Mouse (Mus musculus): ENCODE results near the gene Acot12. TPM values are rescaled to one million over a fixed set of nuclear protein-coding genes. Genes with fewer than 3 reads are reported as not detected.
A peak's percentile ranks its signal among the peaks of the same experiment; 100 is the strongest.

Acot12 gene
- polyA plus RNA-seq, 1 experiment from 2014 or later, result 0.53 TPM

DNA sequence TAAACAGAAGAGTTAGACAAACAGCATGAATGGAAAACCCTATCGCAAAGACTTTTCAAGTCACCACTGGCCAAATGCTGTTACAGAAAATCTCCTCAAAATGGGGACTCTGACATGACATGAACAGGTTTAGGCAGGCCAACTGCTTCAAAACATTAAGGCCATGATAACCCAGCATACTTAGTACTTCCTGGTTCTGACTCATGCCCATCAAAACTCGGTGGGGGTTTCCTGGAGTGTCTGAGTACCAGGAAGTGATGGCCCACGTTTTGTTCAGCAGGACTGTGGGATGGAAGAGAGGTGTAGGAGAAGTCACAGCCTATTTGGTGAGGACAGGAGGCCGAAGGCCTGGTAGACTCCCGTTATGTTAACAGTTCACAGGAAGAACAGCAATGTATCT lies 60.4 kb downstream of the Acot12 start:
- Histone ChIP-seq H3K4me3 (ENCODE audit: low read length) (no peak overlapping the region), H3K4me2 (ENCODE audit: low read depth, low read length) (no peak overlapping the region), H3K9me3 (ENCODE audit: control insufficient read depth, low read length) (no peaks in the 10 kb centered on the region), H3K9ac (ENCODE audit: low read depth, low read length) (no peak overlapping the region), H3K27me3 (replicated peaks; ENCODE audit: control insufficient read depth, insufficient read depth, low read length) (no peaks in the 10 kb centered on the region), H3K27ac (ENCODE audit: low read length) (no peak overlapping the region), H3K36me3 (ENCODE audit: control insufficient read depth, insufficient read depth, low read length) (peaks cover 9% of the 10 kb centered on the region), H3K4me1 (ENCODE audit: control insufficient read depth, insufficient read depth, low read length) (no peaks in the 10 kb centered on the region)
- no peak for ATAC-seq
- whole genome bisulfite sequencing, result 81% methylated on average over 5 of the region's 5 CpGs

GRCm38 (mm10) chr13:91807155-91807839 lies 66.0 kb downstream of the Acot12 start, which contains the start of gene Zcchc9:
Zcchc9 (minus strand) TSS chr13:91807705.
- peaks cover 5% of the 10 kb centered on the region for H3K36me3 ChIP-seq (ENCODE audit: control insufficient read depth, insufficient read depth, low read length)
- ATAC-seq, result peak; percentile 99
- WGBS, result under 1% methylated on average over 50 of the region's 50 CpGs

DNA sequence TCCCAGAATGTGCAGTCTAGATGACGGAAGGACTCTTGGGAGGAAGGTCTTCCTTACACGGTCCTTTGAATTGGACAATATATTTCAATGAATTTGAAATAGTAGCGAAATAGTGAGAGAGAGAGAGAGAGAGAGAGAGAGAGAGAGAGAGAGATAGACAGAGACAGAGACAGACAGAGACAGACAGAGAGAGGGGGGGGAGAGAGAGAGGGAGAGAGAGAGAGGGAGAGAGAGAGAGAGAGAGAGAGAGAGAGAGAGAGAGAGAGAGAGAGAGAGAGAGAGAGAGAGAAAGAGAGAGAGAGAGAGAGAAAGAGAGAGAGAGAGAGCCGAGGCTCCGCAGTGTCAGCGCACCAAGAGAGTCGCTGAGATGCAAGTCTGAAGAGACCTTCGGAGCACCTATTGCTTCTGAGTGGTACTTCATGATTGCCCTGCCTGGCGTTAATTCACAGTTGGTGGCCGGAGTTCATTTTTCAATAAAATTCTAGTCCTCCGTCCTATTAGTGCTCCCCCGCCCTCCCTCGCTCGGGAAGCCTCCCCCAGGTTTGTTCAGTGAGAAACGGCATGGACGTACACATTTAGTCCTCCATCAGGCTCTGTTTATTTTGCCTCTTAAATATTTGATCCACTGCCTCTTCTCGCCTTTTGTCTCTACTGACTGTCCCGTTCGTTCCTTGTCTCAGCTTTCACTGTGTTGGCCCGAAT lies 66.7 kb downstream of the Acot12 start:
- 27% methylated on average over 20 of the region's 20 CpGs for WGBS
- Histone ChIP-seq H3K4me1 (ENCODE audit: control insufficient read depth, insufficient read depth, low read length) (no peaks in the 10 kb centered on the region; the same call in 1 of the 2 replicates), H3K27ac (ENCODE audit: low read length) (peak overlapping the region; percentile 93), H3K9ac (ENCODE audit: low read depth, low read length) (peak overlapping the region; percentile 98), H3K4me2 (ENCODE audit: low read depth, low read length) (peak overlapping the region; percentile 77), H3K4me3 (ENCODE audit: low read length) (peak overlapping the region; percentile 98), H3K9me3 (ENCODE audit: control insufficient read depth, low read length) (no peaks in the 10 kb centered on the region), H3K36me3 (ENCODE audit: control insufficient read depth, insufficient read depth, low read length) (peaks cover 5% of the 10 kb centered on the region), H3K27me3 (replicated peaks; ENCODE audit: control insufficient read depth, insufficient read depth, low read length) (no peaks in the 10 kb centered on the region)
- no peak for ATAC-seq

More at GRCm38 (mm10) chr13:91807155-91807839, 66.0 kb downstream of the Acot12 start, which contains the start of gene Zcchc9:
- Histone ChIP-seq H3K27ac (ENCODE audit: low read length) (peak within 1 kb of the TSS; percentile 93), H3K27me3 (replicated peaks; ENCODE audit: control insufficient read depth, insufficient read depth, low read length) (no peaks in the 10 kb centered on the region), H3K9ac (ENCODE audit: low read depth, low read length) (peak within 1 kb of the TSS; percentile 98), H3K4me2 (ENCODE audit: low read depth, low read length) (peak within 1 kb of the TSS; percentile 77), H3K4me1 (ENCODE audit: control insufficient read depth, insufficient read depth, low read length) (no peaks in the 10 kb centered on the region; the same call in 1 of the 2 replicates), H3K4me3 (ENCODE audit: low read length) (peak within 1 kb of the TSS; percentile 98), H3K9me3 (ENCODE audit: control insufficient read depth, low read length) (no peaks in the 10 kb centered on the region)

DNA sequence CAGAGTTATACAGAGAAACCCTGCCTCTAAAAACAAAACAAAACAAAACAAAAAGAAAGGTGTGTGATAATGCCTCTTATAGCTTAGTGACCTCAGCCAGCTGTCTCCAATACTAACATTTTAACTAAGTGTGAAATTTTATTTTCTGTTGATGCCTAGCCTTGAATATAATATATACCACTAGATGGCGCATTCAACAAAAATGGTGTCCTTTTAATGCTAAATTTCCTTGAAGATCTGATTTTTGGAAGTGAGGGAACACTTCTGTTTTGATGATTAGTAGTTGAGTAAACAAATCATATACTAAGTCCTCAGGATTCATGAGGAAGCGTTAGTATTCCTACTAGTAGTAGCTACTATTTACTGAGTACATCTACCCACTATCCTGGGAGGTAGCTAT lies 68.2 kb downstream of the Acot12 start:
- Histone ChIP-seq H3K36me3 (ENCODE audit: control insufficient read depth, insufficient read depth, low read length) (peaks cover 5% of the 10 kb centered on the region), H3K4me3 (ENCODE audit: low read length) (no peak overlapping the region), H3K27ac (ENCODE audit: low read length) (no peak overlapping the region), H3K4me2 (ENCODE audit: low read depth, low read length) (no peak overlapping the region), H3K27me3 (replicated peaks; ENCODE audit: control insufficient read depth, insufficient read depth, low read length) (no peaks in the 10 kb centered on the region), H3K4me1 (ENCODE audit: control insufficient read depth, insufficient read depth, low read length) (no peaks in the 10 kb centered on the region; the same call in 1 of the 2 replicates), H3K9me3 (ENCODE audit: control insufficient read depth, low read length) (no peaks in the 10 kb centered on the region), H3K9ac (ENCODE audit: low read depth, low read length) (no peak overlapping the region)
- WGBS, result 33% methylated on average over 2 of the region's 2 CpGs
- no peak for ATAC-seq

GRCm38 (mm10) chr13:91814670-91815069 lies 73.4 kb downstream of the Acot12 start:
- Histone ChIP-seq H3K4me1 (ENCODE audit: control insufficient read depth, insufficient read depth, low read length) (no peaks in the 10 kb centered on the region), H3K27ac (ENCODE audit: low read length) (no peak overlapping the region), H3K9me3 (ENCODE audit: control insufficient read depth, low read length) (no peaks in the 10 kb centered on the region), H3K4me2 (ENCODE audit: low read depth, low read length) (no peak overlapping the region), H3K36me3 (ENCODE audit: control insufficient read depth, insufficient read depth, low read length) (no peaks in the 10 kb centered on the region), H3K27me3 (replicated peaks; ENCODE audit: control insufficient read depth, insufficient read depth, low read length) (no peaks in the 10 kb centered on the region), H3K4me3 (ENCODE audit: low read length) (no peak overlapping the region), H3K9ac (ENCODE audit: low read depth, low read length) (no peak overlapping the region)
- no peak for ATAC-seq
- WGBS, result 90% methylated on average over 5 of the region's 5 CpGs

- Histone ChIP-seq H3K27me3 (replicated peaks; ENCODE audit: control insufficient read depth, insufficient read depth, low read length) (no peaks in the 10 kb centered on the region), H3K27ac (ENCODE audit: low read length) (no peak overlapping the region), H3K4me2 (ENCODE audit: low read depth, low read length) (no peak overlapping the region), H3K9ac (ENCODE audit: low read depth, low read length) (no peak overlapping the region), H3K9me3 (ENCODE audit: control insufficient read depth, low read length) (no peaks in the 10 kb centered on the region), H3K4me3 (ENCODE audit: low read length) (no peak overlapping the region), H3K4me1 (ENCODE audit: control insufficient read depth, insufficient read depth, low read length) (no peaks in the 10 kb centered on the region), H3K36me3 (ENCODE audit: control insufficient read depth, insufficient read depth, low read length) (no peaks in the 10 kb centered on the region)
- no peak for ATAC-seq
- 76% methylated on average over 6 of the region's 6 CpGs for WGBS
Observed at GRCm38 (mm10) chr13:91823735-91824134, 82.4 kb downstream of the Acot12 start.

GRCm38 (mm10) chr13:91824845-91825550 lies 83.7 kb downstream of the Acot12 start:
- ATAC-seq, result no peak
- H3K27ac ChIP-seq (ENCODE audit: low read length), result no peak overlapping the region
- 55% methylated on average over 4 of the region's 4 CpGs for WGBS

GRCm38 (mm10) chr13:91826066-91826465 lies 84.8 kb downstream of the Acot12 start:
- H3K9me3 ChIP-seq (ENCODE audit: control insufficient read depth, low read length), result no peaks in the 10 kb centered on the region
- H3K4me2 ChIP-seq (ENCODE audit: low read depth, low read length), result no peak overlapping the region
- no peak overlapping the region for H3K27ac ChIP-seq (ENCODE audit: low read length)
- no peak overlapping the region for H3K9ac ChIP-seq (ENCODE audit: low read depth, low read length)
- ATAC-seq, result no peak
- H3K27me3 ChIP-seq (replicated peaks; ENCODE audit: control insufficient read depth, insufficient read depth, low read length), result no peaks in the 10 kb centered on the region
- 85% methylated on average over 2 of the region's 2 CpGs for WGBS
- no peak overlapping the region for H3K4me3 ChIP-seq (ENCODE audit: low read length)
- H3K36me3 ChIP-seq (ENCODE audit: control insufficient read depth, insufficient read depth, low read length), result no peaks in the 10 kb centered on the region
- no peaks in the 10 kb centered on the region for H3K4me1 ChIP-seq (ENCODE audit: control insufficient read depth, insufficient read depth, low read length)

More at GRCm38 (mm10) chr13:91824845-91825550, 83.7 kb downstream of the Acot12 start:
- Histone ChIP-seq H3K4me2 (ENCODE audit: low read depth, low read length) (no peak overlapping the region), H3K4me1 (ENCODE audit: control insufficient read depth, insufficient read depth, low read length) (no peaks in the 10 kb centered on the region), H3K36me3 (ENCODE audit: control insufficient read depth, insufficient read depth, low read length) (no peaks in the 10 kb centered on the region), H3K9me3 (ENCODE audit: control insufficient read depth, low read length) (no peaks in the 10 kb centered on the region), H3K9ac (ENCODE audit: low read depth, low read length) (no peak overlapping the region), H3K4me3 (ENCODE audit: low read length) (no peak overlapping the region), H3K27me3 (replicated peaks; ENCODE audit: control insufficient read depth, insufficient read depth, low read length) (no peaks in the 10 kb centered on the region)

GRCm38 (mm10) chr13:91827876-91828275 lies 86.6 kb downstream of the Acot12 start:
- Histone ChIP-seq H3K4me2 (ENCODE audit: low read depth, low read length) (no peak overlapping the region), H3K27ac (ENCODE audit: low read length) (no peak overlapping the region), H3K4me3 (ENCODE audit: low read length) (no peak overlapping the region), H3K9me3 (ENCODE audit: control insufficient read depth, low read length) (no peaks in the 10 kb centered on the region), H3K36me3 (ENCODE audit: control insufficient read depth, insufficient read depth, low read length) (no peaks in the 10 kb centered on the region), H3K27me3 (replicated peaks; ENCODE audit: control insufficient read depth, insufficient read depth, low read length) (no peaks in the 10 kb centered on the region), H3K4me1 (ENCODE audit: control insufficient read depth, insufficient read depth, low read length) (no peaks in the 10 kb centered on the region), H3K9ac (ENCODE audit: low read depth, low read length) (no peak overlapping the region)
- no peak for ATAC-seq
